Mouse (Mus musculus): Measurements from ENCODE around the gene Cttn. TPM values are rescaled to one million over a fixed set of nuclear protein-coding genes. Genes with fewer than 3 reads are reported as not detected.

The Cttn gene
- polyA plus RNA-seq, 2 experiments = 31.0 to 31.5 TPM

DNA sequence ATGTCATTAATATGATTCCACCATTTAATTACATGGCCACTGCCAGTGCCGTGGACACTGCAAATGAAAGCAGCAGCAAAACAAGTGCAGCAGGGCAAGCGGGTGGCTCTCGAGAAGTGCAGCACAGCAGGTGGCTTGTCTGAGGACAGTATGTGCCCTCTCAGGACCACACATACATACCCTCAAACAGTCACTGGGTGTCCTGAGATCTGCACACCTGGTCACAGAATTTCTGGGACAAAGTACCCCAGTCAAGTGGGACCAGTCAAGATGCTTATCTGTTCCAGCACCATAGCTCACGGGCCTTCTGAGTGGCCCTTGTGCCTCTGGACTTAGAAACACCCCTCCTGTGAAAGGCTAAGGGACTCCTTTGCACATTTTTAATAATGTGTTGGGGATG, 33.1 kb upstream of the Cttn start:
- Histone ChIP-seq H3K4me2 (ENCODE audit: low read depth) (no peak overlapping the region), H3K36me3 (replicated peaks; ENCODE audit: control insufficient read depth, insufficient read depth, low read depth) (peaks cover 23% of the 10 kb centered on the region), H3K9ac (replicated peaks) (no peak overlapping the region), H3K27ac (no peak overlapping the region), H3K4me1 (replicated peaks; ENCODE audit: control insufficient read depth in 2 of 2, insufficient read depth in 2 of 2, low read length in 1 of 2) (no peaks in the 10 kb centered on the region; a peak in 2 of 4 replicates), H3K9me3 (ENCODE audit: control insufficient read depth, low read length) (no peaks in the 10 kb centered on the region), H3K27me3 (ENCODE audit: control insufficient read depth, insufficient read depth, low read length) (no peaks in the 10 kb centered on the region), H3K4me3 (ENCODE audit: insufficient read depth in 1 of 2, low read depth in 2 of 2, low read length in 2 of 2) (no peak overlapping the region)
- ATAC-seq (ENCODE audit: insufficient read depth) = no peak
- TF ChIP-seq EP300 (IDR thresholded peaks at IDR 0.05; ENCODE audit: low read depth) (no peak), CTCF (IDR thresholded peaks at IDR 0.05; ENCODE audit: low read depth) (no peak)
- 78% methylated on average over 4 of the region's 4 CpGs for WGBS (ENCODE audit: insufficient replicate concordance)
- DNase-seq (ENCODE audit: low read depth in 3 of 3, low spot score in 3 of 3) = no peak

DNA sequence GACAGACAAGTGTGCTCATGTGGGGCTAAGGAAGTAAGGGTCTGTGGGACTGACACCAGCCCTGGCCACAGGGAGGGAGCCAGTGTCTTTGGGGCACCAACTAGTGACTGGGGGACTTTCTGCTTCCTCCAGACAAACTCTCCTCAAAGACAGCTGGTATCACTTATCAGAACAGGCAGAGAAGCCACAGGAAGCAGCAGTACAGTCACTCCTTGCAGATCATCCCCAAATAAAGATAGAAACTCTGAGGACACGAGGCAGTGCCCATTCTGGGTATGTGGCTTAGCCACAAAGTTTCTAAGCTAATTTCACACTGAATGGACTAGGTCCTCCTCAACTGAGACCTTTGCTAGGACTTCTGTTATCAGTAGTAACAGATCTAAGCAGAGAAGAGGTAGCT, 22.1 kb upstream of the Cttn start:
- peak; percentile 24 to 36 (median 29) for DNase-seq (ENCODE audit: low read depth in 3 of 3, low spot score in 3 of 3)
- Histone ChIP-seq H3K27me3 (ENCODE audit: control insufficient read depth, insufficient read depth, low read length) (no peaks in the 10 kb centered on the region), H3K4me1 (replicated peaks; ENCODE audit: control insufficient read depth in 2 of 2, insufficient read depth in 2 of 2, low read length in 1 of 2) (peaks cover 14 to 53% of the 10 kb centered on the region in 2 experiments), H3K27ac (peak overlapping the region; percentile 60), H3K4me3 (ENCODE audit: insufficient read depth in 1 of 2, low read depth in 2 of 2, low read length in 2 of 2) (no peak overlapping the region), H3K9ac (replicated peaks) (peak overlapping the region; percentile 23; the same call in 1 of the 2 replicates), H3K9me3 (ENCODE audit: control insufficient read depth, low read length) (no peaks in the 10 kb centered on the region), H3K4me2 (ENCODE audit: low read depth) (peak overlapping the region; percentile 17; the same call in 1 of the 2 replicates), H3K36me3 (replicated peaks; ENCODE audit: control insufficient read depth, insufficient read depth, low read depth) (peaks cover 17% of the 10 kb centered on the region)
- 6% methylated on average over 1 of the region's 1 CpGs for WGBS (ENCODE audit: insufficient replicate concordance)
- peak; percentile 80 for ATAC-seq (ENCODE audit: insufficient read depth)
- TF ChIP-seq EP300 (IDR thresholded peaks at IDR 0.05; ENCODE audit: low read depth) (peak; percentile 60), CTCF (IDR thresholded peaks at IDR 0.05; ENCODE audit: low read depth) (no peak)

DNA sequence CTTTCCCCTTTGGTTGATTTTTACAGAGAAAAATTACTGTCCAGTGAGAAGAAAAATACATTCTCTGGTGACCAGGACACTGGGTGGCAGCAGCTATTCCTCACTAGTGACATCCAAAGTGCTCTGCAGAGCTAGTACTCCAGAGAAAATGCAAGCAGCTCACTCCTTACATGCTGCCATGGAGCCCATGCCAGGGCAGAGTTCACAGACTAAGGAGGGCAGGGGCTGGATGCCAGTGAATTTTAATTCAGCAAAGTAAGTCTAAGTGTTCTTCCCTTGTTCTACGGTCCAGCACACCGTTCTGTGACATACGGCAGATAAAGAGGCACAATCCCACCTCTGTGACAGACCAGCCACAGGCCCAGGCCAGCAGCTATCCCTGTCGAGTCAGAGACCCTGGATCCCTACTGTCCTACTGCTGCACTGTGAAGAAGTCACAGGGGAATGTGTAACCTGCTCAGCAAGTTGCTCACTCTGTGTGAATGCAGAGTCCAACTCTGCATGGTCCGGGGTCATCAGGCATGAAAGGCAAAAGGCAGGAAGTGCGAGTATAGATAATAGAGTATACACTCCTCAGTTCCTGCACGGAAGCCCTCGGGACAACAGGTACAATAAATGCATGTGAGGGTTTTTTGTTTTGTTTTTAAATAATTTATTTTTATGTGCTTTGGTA, 19.5 kb upstream of the Cttn start:
- Histone ChIP-seq H3K27me3 (ENCODE audit: control insufficient read depth, insufficient read depth, low read length) (no peaks in the 10 kb centered on the region), H3K36me3 (replicated peaks; ENCODE audit: control insufficient read depth, insufficient read depth, low read depth) (peaks cover 11% of the 10 kb centered on the region), H3K9me3 (ENCODE audit: control insufficient read depth, low read length) (no peaks in the 10 kb centered on the region), H3K27ac (no peak overlapping the region), H3K9ac (replicated peaks) (no peak overlapping the region), H3K4me3 (ENCODE audit: insufficient read depth in 1 of 2, low read depth in 2 of 2, low read length in 2 of 2) (no peak overlapping the region), H3K4me2 (ENCODE audit: low read depth) (no peak overlapping the region), H3K4me1 (replicated peaks; ENCODE audit: control insufficient read depth in 2 of 2, insufficient read depth in 2 of 2, low read length in 1 of 2) (peaks cover 14 to 53% of the 10 kb centered on the region in 2 experiments)
- DNase-seq (ENCODE audit: low read depth in 3 of 3, low spot score in 3 of 3) (no peak), ATAC-seq (ENCODE audit: insufficient read depth) (no peak)
- TF ChIP-seq EP300 (IDR thresholded peaks at IDR 0.05; ENCODE audit: low read depth) (no peak), CTCF (IDR thresholded peaks at IDR 0.05; ENCODE audit: low read depth) (no peak)
- 43% methylated on average over 8 of the region's 8 CpGs for WGBS (ENCODE audit: insufficient replicate concordance)

DNA sequence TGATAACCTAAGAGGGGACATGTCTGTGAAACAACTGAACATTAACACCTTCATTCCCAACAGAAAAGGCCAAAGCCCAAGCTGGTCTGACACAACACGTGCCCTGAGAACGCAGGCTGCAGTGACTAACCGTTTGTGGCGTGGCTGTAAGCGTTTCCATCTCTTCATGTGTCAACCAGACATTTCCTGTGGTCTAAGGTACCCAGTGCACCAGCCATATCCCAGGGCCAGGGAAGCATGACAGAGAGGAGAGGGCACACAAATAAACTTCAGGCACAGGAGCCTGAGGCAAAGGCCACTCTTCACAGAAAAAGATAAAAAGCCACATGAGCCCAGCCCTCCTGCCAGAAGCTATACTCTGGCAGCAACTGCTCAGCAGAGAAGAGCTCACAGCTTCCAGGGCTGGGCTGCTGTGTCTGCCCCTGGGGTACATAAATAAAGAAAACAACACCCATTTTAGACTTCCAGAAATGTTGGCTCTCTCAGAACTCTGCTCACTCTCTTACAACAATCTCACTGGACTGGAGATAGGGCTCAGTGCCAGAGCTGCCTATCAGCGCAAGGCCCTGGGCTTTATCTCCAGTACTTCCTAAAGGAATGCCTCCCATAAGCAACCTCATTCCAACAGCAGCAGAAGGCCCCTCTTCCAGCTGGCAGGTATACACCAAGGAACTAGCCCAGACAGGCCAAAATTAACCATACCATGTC, 18.4 kb upstream of the Cttn start:
- DNase-seq (ENCODE audit: low read depth in 3 of 3, low spot score in 3 of 3) (no peak), ATAC-seq (ENCODE audit: insufficient read depth) (peak; percentile 22; the same call in 1 of the 2 replicates)
- Histone ChIP-seq H3K9ac (replicated peaks) (no peak overlapping the region), H3K36me3 (replicated peaks; ENCODE audit: control insufficient read depth, insufficient read depth, low read depth) (peaks cover 13% of the 10 kb centered on the region), H3K9me3 (ENCODE audit: control insufficient read depth, low read length) (no peaks in the 10 kb centered on the region), H3K4me3 (ENCODE audit: insufficient read depth in 1 of 2, low read depth in 2 of 2, low read length in 2 of 2) (no peak overlapping the region), H3K27me3 (ENCODE audit: control insufficient read depth, insufficient read depth, low read length) (no peaks in the 10 kb centered on the region), H3K4me2 (ENCODE audit: low read depth) (no peak overlapping the region), H3K4me1 (replicated peaks; ENCODE audit: control insufficient read depth in 2 of 2, insufficient read depth in 2 of 2, low read length in 1 of 2) (peaks cover 14 to 53% of the 10 kb centered on the region in 2 experiments), H3K27ac (peak overlapping the region; percentile 23)
- WGBS (ENCODE audit: insufficient replicate concordance) = 6% methylated on average over 6 of the region's 6 CpGs
- TF ChIP-seq CTCF (IDR thresholded peaks at IDR 0.05; ENCODE audit: low read depth) (no peak), EP300 (IDR thresholded peaks at IDR 0.05; ENCODE audit: low read depth) (no peak)

GRCm38 (mm10) chr7:144480314-144480713, 9.5 kb upstream of the Cttn start:
- TF ChIP-seq CTCF (IDR thresholded peaks at IDR 0.05; ENCODE audit: low read depth) = no peak
- TF ChIP-seq EP300 (IDR thresholded peaks at IDR 0.05; ENCODE audit: low read depth) = no peak
- Histone ChIP-seq H3K9me3 (ENCODE audit: control insufficient read depth, low read length) (no peaks in the 10 kb centered on the region), H3K4me3 (ENCODE audit: insufficient read depth in 1 of 2, low read depth in 2 of 2, low read length in 2 of 2) (no peak overlapping the region), H3K4me1 (replicated peaks; ENCODE audit: control insufficient read depth in 2 of 2, insufficient read depth in 2 of 2, low read length in 1 of 2) (no peaks in the 10 kb centered on the region), H3K36me3 (replicated peaks; ENCODE audit: control insufficient read depth, insufficient read depth, low read depth) (peaks cover 16% of the 10 kb centered on the region), H3K27me3 (ENCODE audit: control insufficient read depth, insufficient read depth, low read length) (no peaks in the 10 kb centered on the region), H3K27ac (no peak overlapping the region), H3K9ac (replicated peaks) (no peak overlapping the region), H3K4me2 (ENCODE audit: low read depth) (no peak overlapping the region)
- ATAC-seq (ENCODE audit: insufficient read depth) = no peak
- no peak for DNase-seq (ENCODE audit: low read depth in 3 of 3, low spot score in 3 of 3)

All from liver, embryonic 14.5 days (tissue).